Mouse (Mus musculus) adrenal gland, adult 8-10 months (tissue): ENCODE results near the gene Olfr641. TPM values are rescaled to one million over a fixed set of nuclear protein-coding genes. Genes with fewer than 3 reads are reported as not detected.

Source experiments
- DNase-seq: peaks from one replicate; pipeline ENCODE4 v3.0.0; 2022
- total RNA-seq, 4 experiments: library from RNA; stranded (reverse); gene quantifications; 2 replicates each; pipeline ENCODE4 v1.2.4; 2022

The Olfr641 gene
- not detected for total RNA-seq

- no peak for DNase-seq
These were observed at the start of gene Olfr641 for GRCm38 (mm10) chr7:104035145-104035544. Gene Olfr641 (plus strand): TSS chr7:104035445.

GRCm38 (mm10) chr7:103998446-103998845 lies 36.8 kb upstream of the Olfr641 start, which contains the start of gene Olfr638:
Gene Olfr638 (plus strand): TSS chr7:103998746.
- no peak for DNase-seq

- DNase-seq = no peak
These were observed 36.1 kb upstream of the Olfr641 start for GRCm38 (mm10) chr7:103999124-103999523.

- DNase-seq = no peak
These were observed 18.0 kb upstream of the Olfr641 start, which contains the start of gene Olfr639 for GRCm38 (mm10) chr7:104017203-104017602. Gene Olfr639 (minus strand): TSS chr7:104017303.

GRCm38 (mm10) chr7:104018953-104019352 lies 16.3 kb upstream of the Olfr641 start:
- no peak for DNase-seq

GRCm38 (mm10) chr7:104021651-104022050 lies 13.6 kb upstream of the Olfr641 start:
- no peak for DNase-seq

GRCm38 (mm10) chr7:104025473-104025872 lies 9.8 kb upstream of the Olfr641 start, which contains the start of gene Olfr640:
Gene Olfr640 (minus strand): TSS chr7:104025573.
- DNase-seq = no peak

- no peak for DNase-seq
These were observed 8.3 kb upstream of the Olfr641 start for GRCm38 (mm10) chr7:104026978-104027377.

GRCm38 (mm10) chr7:104050745-104051144 lies 15.5 kb downstream of the Olfr641 start:
- no peak for DNase-seq

GRCm38 (mm10) chr7:104052566-104052965 lies 17.3 kb downstream of the Olfr641 start, which contains the start of gene Olfr642:
Gene Olfr642 (minus strand): TSS chr7:104052666.
- no peak for DNase-seq

- DNase-seq = no peak
These were observed 24.0 kb downstream of the Olfr641 start for GRCm38 (mm10) chr7:104059215-104059614.

GRCm38 (mm10) chr7:104061345-104061744 lies 26.1 kb downstream of the Olfr641 start, which contains the start of gene 4930516K23Rik:
Gene 4930516K23Rik (minus strand): TSS chr7:104061445.
- DNase-seq = no peak

GRCm38 (mm10) chr7:104071769-104072168 lies 36.5 kb downstream of the Olfr641 start, which contains the start of gene Olfr644:
Gene Olfr644 (minus strand): TSS chr7:104071869.
- no peak for DNase-seq

GRCm38 (mm10) chr7:104085365-104085764 lies 50.1 kb downstream of the Olfr641 start, which contains the start of gene Olfr645:
Gene Olfr645 (minus strand): TSS chr7:104085465.
- no peak for DNase-seq

Other genes with a start within 250 kb of the Olfr641 start
- not detected for gene Olfr67, start 243.6 kb upstream of the Olfr641 start, total RNA-seq
- 100 to 1,000 TPM in 1 of 4 experiments, 10 to 100 TPM in 3; 78.2 to 176 (median 90.4) TPM for gene Hbb-bt, start 221.4 kb upstream of the Olfr641 start, total RNA-seq
- gene Hbb-bs, start 207.3 kb upstream of the Olfr641 start, total RNA-seq = 1,000 to 10,000 TPM in 1 of 4 experiments, 100 to 1,000 TPM in 3; 738 to 2,114 (median 834) TPM
- not detected for gene Hbb-bh2, start 194.9 kb upstream of the Olfr641 start, total RNA-seq
- gene Hbb-bh1, start 192.3 kb upstream of the Olfr641 start, total RNA-seq = not detected
- gene Hbb-y, start 182.2 kb upstream of the Olfr641 start, total RNA-seq = not detected
- gene Olfr66, start 149.2 kb upstream of the Olfr641 start, total RNA-seq = not detected
- not detected for gene Olfr64, start 141.0 kb upstream of the Olfr641 start, total RNA-seq
- not detected for gene Olfr65, start 132.0 kb upstream of the Olfr641 start, total RNA-seq
- not detected for gene Olfr631, start 106.6 kb upstream of the Olfr641 start, total RNA-seq
- gene Olfr632, start 101.1 kb upstream of the Olfr641 start, total RNA-seq = not detected
- gene Olfr633, start 91.0 kb upstream of the Olfr641 start, total RNA-seq = not detected
- under 1 TPM in 3 of 4 experiments, not detected in 1; 0.03 to 0.06 (median 0.06) TPM for gene Olfr635, start 64.3 kb upstream of the Olfr641 start, total RNA-seq
- not detected for gene Olfr638, start 36.7 kb upstream of the Olfr641 start, total RNA-seq
- under 1 TPM in 2 of 4 experiments, not detected in 2; 0.05 to 0.09 TPM for gene Olfr639, start 18.1 kb upstream of the Olfr641 start, total RNA-seq
- gene Olfr640, start 9.9 kb upstream of the Olfr641 start, total RNA-seq = not detected
- gene Olfr642, start 17.2 kb downstream of the Olfr641 start, total RNA-seq = not detected
- not detected for gene 4930516K23Rik, start 26.0 kb downstream of the Olfr641 start, total RNA-seq
- gene Olfr644, start 36.4 kb downstream of the Olfr641 start, total RNA-seq = not detected
- gene Olfr645, start 50.0 kb downstream of the Olfr641 start, total RNA-seq = not detected
- not detected for gene Olfr646, start 69.4 kb downstream of the Olfr641 start, total RNA-seq
- not detected for gene Ubqln5, start 94.4 kb downstream of the Olfr641 start, total RNA-seq
- not detected for gene Olfr643, start 102.0 kb downstream of the Olfr641 start, total RNA-seq
- gene Ubqln3, start 107.8 kb downstream of the Olfr641 start, total RNA-seq = not detected
- gene Ubqlnl, start 115.1 kb downstream of the Olfr641 start, total RNA-seq = not detected
- gene Olfm5, start 129.4 kb downstream of the Olfr641 start, total RNA-seq = not detected
- gene Olfr648, start 147.9 kb downstream of the Olfr641 start, total RNA-seq = under 1 TPM in 1 of 4 experiments, not detected in 3; 0.15 TPM
- gene Olfr649, start 160.5 kb downstream of the Olfr641 start, total RNA-seq = not detected
- 1 to 10 TPM in 2 of 4 experiments, under 1 TPM in 2; 0.41 to 1.8 (median 1.0) TPM for gene Trim6, start 183.3 kb downstream of the Olfr641 start, total RNA-seq
- 10 to 100 TPM in 3 of 4 experiments, 1 to 10 TPM in 1; 8.2 to 11.6 (median 11.0) TPM for gene Trim34a, start 209.0 kb downstream of the Olfr641 start, total RNA-seq